Mouse (Mus musculus) embryonic facial prominence, embryonic 11.5 days (tissue): Measurements from ENCODE around the gene Bcam. TPM values are rescaled to one million over a fixed set of nuclear protein-coding genes. Genes with fewer than 3 reads are reported as not detected.

Experiments used
- ATAC-seq: fragments of 200-750 bp; cut with Nextera tagmentation; replicated peaks from 2 replicates; pipeline ENCODE4 v1.8.0; 2017; ENCODE audit warnings: low read depth; ENCODE audit not compliant: insufficient number of reproducible peaks, low FRiP score, low TSS enrichment
- DNase-seq: peaks from one replicate; pipeline ENCODE4 v3.0.0-alpha.2; 2015; ENCODE audit warnings: low spot score
- H3K27ac ChIP-seq: fragments of 300-500 bp; sonication (generic); replicated peaks from 2 replicates; pipeline ENCODE4 v1.5.1; 2014; ENCODE audit warnings: mild to moderate bottlenecking, low read depth, low read length, control low read depth
- H3K27me3 ChIP-seq: fragments of 300-500 bp; sonication (generic); 2 replicates; pipeline ENCODE4 v1.6.1; 2014; ENCODE audit warnings: mild to moderate bottlenecking, low read length, moderate library complexity, mixed read lengths; ENCODE audit not compliant: control insufficient read depth, insufficient read depth
- H3K36me3 ChIP-seq: fragments of 300-500 bp; sonication (generic); replicated peaks from 2 replicates; pipeline ENCODE4 v1.6.1; 2014; ENCODE audit warnings: low read depth, mild to moderate bottlenecking, low read length, moderate library complexity, mixed read lengths; ENCODE audit not compliant: control insufficient read depth, insufficient read depth
- H3K4me1 ChIP-seq: fragments of 300-500 bp; sonication (generic); 2 replicates; pipeline ENCODE4 v1.6.1; 2014; ENCODE audit warnings: low read length, mixed read lengths; ENCODE audit not compliant: control insufficient read depth, insufficient read depth
- H3K4me2 ChIP-seq: fragments of 300-500 bp; sonication (generic); 2 replicates; pipeline ENCODE4 v1.6.1; 2014; ENCODE audit warnings: low read depth, mild to moderate bottlenecking, control low read depth, low read length, moderate library complexity
- H3K4me3 ChIP-seq: fragments of 300-500 bp; sonication (generic); 2 replicates; pipeline ENCODE4 v1.5.1; 2014; ENCODE audit warnings: low read depth, low read length, control low read depth
- H3K9ac ChIP-seq: fragments of 300-500 bp; sonication (generic); replicated peaks from 2 replicates; pipeline ENCODE4 v1.6.1; 2014; ENCODE audit warnings: mild to moderate bottlenecking, control low read depth, low read length
- H3K9me3 ChIP-seq: fragments of 300-500 bp; sonication (generic); replicated peaks from 2 replicates; pipeline ENCODE4 v1.6.1; 2016; ENCODE audit warnings: mild to moderate bottlenecking, low read length, inconsistent platforms, mixed read lengths; ENCODE audit not compliant: control insufficient read depth
- WGBS: fragments of 180-500 bp; shearing (Covaris S2); extraction: QIAGEN DNeasy Blood & Tissue Kit; methylation state at CpG from one replicate; pipeline ENCODE4 v1.1.7; 2014; 5-methylcytosine and 5-hydroxymethylcytosine counted together
- polyA plus RNA-seq: library from polyadenylated mRNA; unstranded; fragments of >200 nt; fragmentation: Nextera tagmentation; extraction: Ambion mirVana; gene quantifications from 2 replicates; pipeline ENCODE4 v1.2.1, GENCODE M21; 2014

Bcam gene
- polyA plus RNA-seq, 1 experiment from 2014 or later = 43.8 TPM

DNA sequence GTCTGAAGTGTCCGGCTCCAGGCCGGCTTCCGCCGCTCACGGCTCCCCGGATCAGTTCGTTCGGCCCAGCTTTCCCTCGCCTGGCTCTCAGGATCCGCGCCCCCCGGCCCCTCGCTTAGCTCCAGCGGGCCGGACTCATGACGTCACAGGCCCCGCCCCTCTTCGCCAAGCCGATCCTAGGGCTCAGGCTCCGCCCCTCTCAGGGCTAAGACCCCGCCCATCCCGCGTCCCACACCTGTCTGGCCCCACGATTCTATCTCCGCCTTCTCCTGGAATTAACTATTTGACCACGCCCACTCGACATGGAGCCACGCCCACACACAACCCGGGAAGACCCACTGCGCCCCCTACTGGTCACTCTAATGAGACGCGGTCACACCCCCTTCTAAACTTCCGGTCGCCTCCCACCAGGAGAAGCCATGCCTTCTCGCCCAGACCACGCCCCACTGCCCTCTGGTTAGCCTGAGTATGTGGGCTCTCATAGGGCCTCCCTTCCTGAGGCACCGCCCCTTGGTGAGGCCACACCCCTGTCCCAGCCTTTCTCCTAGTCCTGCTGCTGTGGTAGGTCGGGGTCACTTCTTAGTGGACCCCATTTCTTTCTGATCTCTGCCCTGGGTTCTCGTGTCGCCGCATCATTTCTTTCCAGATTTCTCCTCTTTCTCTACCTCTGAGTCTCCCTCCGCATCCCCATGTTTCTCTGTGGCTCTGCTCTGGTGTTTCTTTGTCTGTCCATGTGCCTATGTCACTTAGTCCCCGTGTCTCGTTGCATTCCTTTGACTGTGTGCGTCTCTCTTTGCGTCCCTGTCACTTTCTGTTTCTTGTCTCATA is 21.2 kb downstream of the Bcam start:
- H3K4me3 ChIP-seq = peak overlapping the region; percentile 74
- H3K27me3 ChIP-seq = no peaks in the 10 kb centered on the region
- peak overlapping the region; percentile 74 for H3K9ac ChIP-seq
- no peaks in the 10 kb centered on the region for H3K36me3 ChIP-seq
- H3K4me2 ChIP-seq = peak overlapping the region; percentile 72
- peak overlapping the region; percentile 78 for H3K27ac ChIP-seq
- under 1% methylated on average over 44 of the region's 46 CpGs for WGBS
- ATAC-seq (peak; percentile 93), DNase-seq (peak; percentile 99)
- no peaks in the 10 kb centered on the region for H3K9me3 ChIP-seq
- H3K4me1 ChIP-seq = peaks cover 2% of the 10 kb centered on the region

DNA sequence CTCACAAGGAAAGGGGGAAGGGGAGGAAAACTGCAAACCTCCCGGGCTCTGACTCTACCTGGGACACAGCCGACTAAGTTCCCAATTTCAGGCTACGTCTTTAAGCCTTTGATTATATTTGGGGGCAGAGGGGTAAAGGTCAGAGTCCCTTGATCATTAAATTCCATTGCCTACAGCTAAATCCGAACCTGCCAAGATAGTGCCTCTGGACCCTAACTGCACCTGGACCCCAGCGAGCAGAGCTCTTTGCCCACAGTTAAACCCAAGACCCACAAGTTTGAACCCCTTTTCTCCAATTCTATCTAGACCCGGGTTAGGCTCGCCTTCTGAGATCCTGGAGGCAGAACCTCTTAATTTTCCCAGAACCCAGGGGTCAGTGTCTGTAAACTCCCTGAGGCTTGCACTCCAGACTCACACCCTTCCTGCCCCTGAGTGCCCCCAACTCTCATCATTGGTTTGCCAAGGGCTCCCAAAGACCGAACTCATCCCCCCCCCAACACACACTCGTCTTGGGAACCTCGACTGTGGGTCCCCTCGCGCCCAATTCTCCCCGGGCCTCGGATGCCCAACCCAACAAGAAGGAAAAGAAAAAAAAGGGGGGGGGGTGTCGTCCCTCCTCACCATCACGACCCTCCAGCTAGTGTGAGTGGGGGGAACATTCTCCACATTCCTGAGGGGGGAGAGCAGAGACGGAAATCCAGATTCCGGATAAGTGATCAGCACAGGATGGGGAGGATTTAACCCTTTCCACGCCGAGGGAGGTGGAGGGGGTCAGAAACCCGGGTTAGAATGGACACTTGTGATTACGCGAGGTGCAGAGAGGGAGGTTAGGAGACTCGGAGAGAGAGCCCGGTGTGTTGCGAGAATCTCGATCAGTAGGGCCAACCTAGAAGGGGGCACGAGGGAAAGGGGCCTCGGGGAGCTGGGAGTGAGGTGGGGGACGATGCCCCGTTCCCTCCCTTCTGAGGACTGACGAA is 22.3 kb downstream of the Bcam start:
- WGBS = under 1% methylated on average over 31 of the region's 32 CpGs
- peaks cover 2% of the 10 kb centered on the region for H3K4me1 ChIP-seq
- H3K36me3 ChIP-seq = no peaks in the 10 kb centered on the region; the same call in 1 of the 2 replicates
- H3K4me2 ChIP-seq = peak overlapping the region; percentile 72
- peak; percentile 79 for DNase-seq
- H3K9me3 ChIP-seq = no peaks in the 10 kb centered on the region
- peak overlapping the region; percentile 74 for H3K4me3 ChIP-seq
- no peak for ATAC-seq
- H3K9ac ChIP-seq = peak overlapping the region; percentile 74
- no peaks in the 10 kb centered on the region for H3K27me3 ChIP-seq
- H3K27ac ChIP-seq = peak overlapping the region; percentile 78

DNA sequence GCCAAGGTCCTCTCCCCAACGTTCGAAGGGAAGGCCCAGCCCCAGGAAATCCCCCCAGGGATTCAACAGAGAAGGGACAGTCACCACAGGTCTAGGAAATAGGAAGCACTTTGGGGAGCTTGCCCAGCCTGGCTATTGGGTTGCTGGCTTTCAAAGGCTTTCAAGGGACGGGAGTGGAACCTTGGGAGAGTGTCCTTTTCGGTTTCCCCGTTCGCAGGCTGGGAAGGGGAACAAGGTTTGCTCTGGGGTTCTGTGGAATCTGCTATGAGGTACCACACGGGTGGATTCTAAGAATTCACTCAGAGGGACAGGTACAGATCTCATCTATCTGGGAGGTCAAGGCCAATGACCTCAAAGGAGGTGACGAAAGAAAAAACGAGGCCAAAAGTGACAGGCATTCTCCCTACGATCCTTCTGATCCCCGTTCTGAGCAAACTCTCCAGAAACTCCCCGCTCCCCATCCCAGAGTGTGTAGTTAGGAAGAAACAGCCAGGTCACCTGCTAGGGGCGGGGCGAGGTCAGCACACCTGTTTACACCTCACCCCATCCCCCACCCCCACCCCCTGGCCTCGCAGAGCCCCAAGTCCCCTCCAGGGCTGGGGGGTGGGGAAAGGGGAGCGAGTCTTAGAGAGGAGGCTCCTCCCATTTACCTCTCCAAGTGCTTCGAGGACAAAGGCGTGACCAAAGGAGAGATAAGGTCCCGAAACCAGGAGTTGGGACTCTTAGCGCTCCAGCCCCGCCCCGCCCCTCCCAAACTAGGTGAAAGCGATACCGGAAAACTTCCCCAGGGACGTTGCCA is 23.2 kb downstream of the Bcam start:
- Histone ChIP-seq H3K9ac (peak overlapping the region; percentile 74), H3K9me3 (no peaks in the 10 kb centered on the region), H3K36me3 (no peaks in the 10 kb centered on the region; the same call in 1 of the 2 replicates), H3K4me3 (peak overlapping the region; percentile 74), H3K4me2 (peak overlapping the region; percentile 72), H3K27me3 (no peaks in the 10 kb centered on the region), H3K4me1 (peaks cover 2% of the 10 kb centered on the region), H3K27ac (no peak overlapping the region; the same call in 1 of the 2 replicates)
- 4% methylated on average over 25 of the region's 25 CpGs for WGBS
- peak; percentile 55 for DNase-seq
- ATAC-seq = no peak

DNA sequence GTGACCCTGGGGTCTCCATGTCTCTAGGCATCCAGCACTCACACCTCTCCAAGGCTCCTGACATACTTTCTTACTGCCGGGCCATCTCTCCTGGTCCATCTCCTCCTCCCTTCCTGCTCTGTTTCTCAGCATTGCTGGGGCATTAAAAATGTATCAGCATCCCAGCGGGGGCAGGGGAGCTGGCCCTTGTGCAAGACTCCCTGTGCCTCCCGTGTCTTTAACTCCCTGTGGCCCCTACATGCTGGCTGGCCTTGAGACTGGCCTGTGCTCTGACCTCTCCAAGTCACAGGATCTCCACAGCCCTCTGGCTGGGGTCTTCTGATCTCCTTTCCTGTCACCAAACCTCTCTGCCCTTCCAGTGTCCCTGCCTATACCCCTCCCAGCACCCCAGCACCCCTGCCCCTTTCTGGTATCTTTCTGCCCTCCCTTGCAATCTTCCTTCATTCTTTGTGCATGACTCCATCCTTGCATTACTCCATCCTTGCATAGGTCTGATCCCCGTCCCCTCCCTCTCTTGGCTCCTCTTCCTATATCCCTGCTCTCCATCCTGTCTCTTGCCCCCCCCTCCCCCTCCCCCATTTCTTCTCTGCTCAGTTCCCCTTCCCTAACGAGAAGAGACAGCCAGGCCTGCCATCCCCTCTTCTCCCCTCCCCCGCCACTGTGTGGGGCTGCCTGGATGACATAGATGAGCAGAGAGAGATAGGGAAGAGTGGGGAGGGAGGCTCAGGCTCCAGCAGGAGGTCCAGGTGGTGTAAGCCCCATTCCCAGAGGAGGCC is 24.2 kb downstream of the Bcam start:
- no peak overlapping the region for H3K4me3 ChIP-seq
- DNase-seq (no peak), ATAC-seq (no peak)
- WGBS = 18% methylated on average over 6 of the region's 6 CpGs
- peaks cover 2% of the 10 kb centered on the region for H3K4me1 ChIP-seq
- no peak overlapping the region for H3K9ac ChIP-seq
- no peaks in the 10 kb centered on the region for H3K27me3 ChIP-seq
- no peak overlapping the region for H3K27ac ChIP-seq
- no peaks in the 10 kb centered on the region; the same call in 1 of the 2 replicates for H3K36me3 ChIP-seq
- no peaks in the 10 kb centered on the region for H3K9me3 ChIP-seq
- no peak overlapping the region for H3K4me2 ChIP-seq

DNA sequence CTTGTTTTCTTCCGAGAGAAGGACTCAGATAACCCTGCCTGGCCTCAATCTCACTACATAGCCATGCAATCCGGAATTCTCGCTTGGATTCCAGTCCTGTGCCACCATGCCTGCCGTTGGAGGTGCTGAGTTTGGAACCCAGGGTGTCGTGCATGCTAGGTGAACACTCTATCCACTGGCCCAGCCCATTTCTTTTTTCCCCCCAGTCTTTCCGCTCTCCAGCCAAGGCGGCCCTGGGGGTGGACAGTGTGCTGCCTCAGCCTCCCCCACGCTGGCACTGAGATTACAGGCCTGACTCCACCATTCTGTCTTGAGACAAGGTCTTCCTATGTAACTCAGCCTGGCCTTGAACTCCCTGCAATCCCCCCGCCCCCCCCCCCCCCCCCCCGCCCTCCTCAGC is 24.8 kb downstream of the Bcam start:
- H3K9ac ChIP-seq = no peak overlapping the region
- no peaks in the 10 kb centered on the region; the same call in 1 of the 2 replicates for H3K36me3 ChIP-seq
- H3K27ac ChIP-seq = no peak overlapping the region
- WGBS = 86% methylated on average over 8 of the region's 10 CpGs
- H3K4me1 ChIP-seq = peaks cover 4% of the 10 kb centered on the region
- DNase-seq (no peak), ATAC-seq (no peak)
- no peak overlapping the region for H3K4me2 ChIP-seq
- no peak overlapping the region for H3K4me3 ChIP-seq
- no peaks in the 10 kb centered on the region for H3K9me3 ChIP-seq
- H3K27me3 ChIP-seq = no peaks in the 10 kb centered on the region

DNA sequence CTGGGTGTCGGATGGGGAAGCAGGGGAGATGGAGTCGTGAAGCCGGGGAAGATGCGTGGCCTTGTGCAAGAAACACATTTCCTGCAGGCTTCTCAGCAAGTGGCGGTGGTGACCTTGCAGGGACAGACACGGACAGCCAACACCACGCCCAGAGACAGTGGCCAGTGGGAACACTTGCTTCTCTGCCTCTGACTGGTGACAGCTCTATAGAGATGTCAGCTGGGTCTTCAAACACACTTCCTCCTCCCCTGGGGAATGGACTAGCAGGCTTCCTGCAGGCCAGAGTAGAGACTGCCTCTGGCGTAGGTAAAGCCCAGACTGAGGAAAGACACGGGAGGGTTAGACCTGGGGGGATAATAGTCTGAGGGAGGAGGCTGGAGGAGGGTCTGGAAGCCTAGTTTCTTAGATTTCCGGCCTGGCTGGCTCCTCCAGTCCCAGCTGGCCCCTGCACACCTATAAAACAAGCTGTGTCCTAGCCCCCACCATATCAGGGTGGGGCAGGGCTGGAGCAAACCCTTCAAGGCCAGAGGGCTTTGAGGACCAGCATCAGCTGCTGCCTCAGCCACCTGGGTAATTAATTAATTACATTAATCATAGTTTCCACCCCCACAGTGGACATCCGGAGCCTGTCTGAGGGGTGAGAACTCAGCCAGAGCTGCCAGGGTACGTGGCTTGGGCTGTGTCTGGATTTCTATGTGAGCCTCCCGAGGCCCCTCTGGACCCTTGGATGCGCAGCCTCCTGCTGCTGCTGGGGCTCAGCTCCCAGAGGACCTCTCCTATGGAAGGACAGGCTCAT is 26.0 kb downstream of the Bcam start:
- H3K4me3 ChIP-seq = no peak overlapping the region
- WGBS = 58% methylated on average over 14 of the region's 14 CpGs

More for the DNA sequence above, 26.0 kb downstream of the Bcam start:
- Histone ChIP-seq H3K27me3 (no peaks in the 10 kb centered on the region), H3K36me3 (no peaks in the 10 kb centered on the region; the same call in 1 of the 2 replicates), H3K9ac (0 out of 2 replicates have a peak overlapping the region, but pooled peaks have one; percentile 1), H3K9me3 (no peaks in the 10 kb centered on the region), H3K4me1 (peaks cover 4% of the 10 kb centered on the region), H3K4me2 (peak overlapping the region; percentile 7), H3K27ac (0 out of 2 replicates have a peak overlapping the region, but pooled peaks have one; percentile 20)
- no peak for ATAC-seq
- DNase-seq = no peak
